Mouse (Mus musculus) testis, adult 2 months (tissue): ENCODE measurements at regions not wholly inside any gene's neighbourhood (a gene's known extent, or its start where the extent isn't known, plus 50 kb on each side); places are given as distances from the start of the nearest gene placed in this dataset.
A peak's percentile ranks its signal among the peaks of the same experiment; 100 is the strongest.

Experiments used
- CTCF ChIP-seq: fragments of 200-500 bp; IDR thresholded peaks from 2 replicates; pipeline ENCODE4 v1.5.1; 2012; ENCODE audit warnings: low read depth, mild to moderate bottlenecking, inconsistent platforms, low read length, moderate library complexity; ENCODE audit not compliant: control insufficient read depth, insufficient read depth, insufficient replicate concordance
- POLR2A ChIP-seq: fragments of 200-500 bp; IDR thresholded peaks from 2 replicates; pipeline ENCODE4 v1.6.1; 2012; ENCODE audit warnings: low read depth, mild to moderate bottlenecking, inconsistent platforms, low read length, moderate library complexity; ENCODE audit not compliant: control insufficient read depth

- TF ChIP-seq CTCF (peak; percentile 23; the same call in 1 of the 2 replicates), POLR2A (no peak)
Measured at GRCm38 (mm10) chr1:152313480-152313879, 73.0 kb downstream of the Tsen15 start.
